Mouse (Mus musculus) megakaryocyte, adult 5-6 weeks (primary cell): ENCODE results near the gene Gatad2b. TPM values are rescaled to one million over a fixed set of nuclear protein-coding genes. Genes with fewer than 3 reads are reported as not detected.
A peak's percentile ranks its signal among the peaks of the same experiment; 100 is the strongest.

Experiments used
- ATAC-seq: 2 replicates; pipeline ENCODE4 v1.8.0; 2016; ENCODE audit warnings: mild to moderate bottlenecking, inconsistent platforms; ENCODE audit not compliant: poor library complexity, severe bottlenecking
- total RNA-seq, 2 experiments: library from RNA; stranded (forward) in 1 of 2; stranded (reverse) in 1 of 2; fragments of 153-499, 151-499 nt in 1 of 2; fragments of 221-1000, 200-1000 nt in 1 of 2; gene quantifications; 2 replicates each; pipeline versions ENCODE4 v1.2.3 to v1.2.4; 2015 to 2017

Gene Gatad2b
- total RNA-seq, 2 experiments from 2014 or later, result 25.3 to 91.6 TPM

GRCm38 (mm10) chr3:90412312-90413010 lies 119.5 kb downstream of the Gatad2b start:
- ATAC-seq, result peak; percentile 89

GRCm38 (mm10) chr3:90413011-90413396 lies 120.0 kb downstream of the Gatad2b start:
- ATAC-seq, result 0 out of 2 replicates have a peak, but pooled peaks have one; percentile 4

Other genes with a start within 250 kb of the Gatad2b start
- gene 4933434E20Rik, start 241.5 kb upstream of the Gatad2b start, total RNA-seq (2015), result 46.7 and 50.9 TPM in 2 replicates
- 39.0 and 55.0 TPM in 2 replicates for gene 4933434E20Rik, start 241.5 kb upstream of the Gatad2b start, total RNA-seq (2017)
- 134 and 144 TPM in 2 replicates for gene Ubap2l, start 240.6 kb upstream of the Gatad2b start, total RNA-seq (2015)
- 99.6 and 101 TPM in 2 replicates for gene Ubap2l, start 240.6 kb upstream of the Gatad2b start, total RNA-seq (2017)
- gene Tpm3, start 220.5 kb upstream of the Gatad2b start, total RNA-seq (2015), result 637 and 647 TPM in 2 replicates
- 1,137 and 1,174 TPM in 2 replicates for gene Tpm3, start 220.5 kb upstream of the Gatad2b start, total RNA-seq (2017)
- gene Nup210l, start 189.0 kb upstream of the Gatad2b start, total RNA-seq (2015), result 0.93 and 1.3 TPM in 2 replicates
- 0.55 and 0.89 TPM in 2 replicates for gene Nup210l, start 189.0 kb upstream of the Gatad2b start, total RNA-seq (2017)
- 2,783 and 3,111 TPM in 2 replicates for gene Rps27, start 79.5 kb upstream of the Gatad2b start, total RNA-seq (2015)
- 4,808 and 5,330 TPM in 2 replicates for gene Rps27, start 79.5 kb upstream of the Gatad2b start, total RNA-seq (2017)
- gene Rab13, start 79.5 kb upstream of the Gatad2b start, total RNA-seq (2015), result 0.47 and 0.78 TPM in 2 replicates
- gene Rab13, start 79.5 kb upstream of the Gatad2b start, total RNA-seq (2017), result 2.3 and 2.6 TPM in 2 replicates
- gene Jtb, start 61.6 kb upstream of the Gatad2b start, total RNA-seq (2015), result 81.2 and 84.5 TPM in 2 replicates
- gene Jtb, start 61.6 kb upstream of the Gatad2b start, total RNA-seq (2017), result 32.8 and 37.5 TPM in 2 replicates
- 0.67 TPM in 1 of 2 replicates, not detected in the other for gene Creb3l4, start 49.7 kb upstream of the Gatad2b start, total RNA-seq (2015)
- 0.37 TPM in 1 of 2 replicates, not detected in the other for gene Creb3l4, start 49.7 kb upstream of the Gatad2b start, total RNA-seq (2017)
- gene Slc39a1, start 45.0 kb upstream of the Gatad2b start, total RNA-seq (2015), result 20.9 and 23.7 TPM in 2 replicates
- 38.3 and 44.1 TPM in 2 replicates for gene Slc39a1, start 45.0 kb upstream of the Gatad2b start, total RNA-seq (2017)
- 48.1 and 49.5 TPM in 2 replicates for gene Crtc2, start 39.0 kb upstream of the Gatad2b start, total RNA-seq (2015)
- gene Crtc2, start 39.0 kb upstream of the Gatad2b start, total RNA-seq (2017), result 11.3 and 19.4 TPM in 2 replicates
- 30.8 and 38.1 TPM in 2 replicates for gene Dennd4b, start 28.0 kb upstream of the Gatad2b start, total RNA-seq (2015)
- 20.0 and 21.2 TPM in 2 replicates for gene Dennd4b, start 28.0 kb upstream of the Gatad2b start, total RNA-seq (2017)
- gene Slc27a3, start 96.8 kb downstream of the Gatad2b start, total RNA-seq (2015), result 0.21 and 0.33 TPM in 2 replicates
- 1.1 and 3.0 TPM in 2 replicates for gene Slc27a3, start 96.8 kb downstream of the Gatad2b start, total RNA-seq (2017)
- 13.7 and 14.7 TPM in 2 replicates for gene Ints3, start 140.4 kb downstream of the Gatad2b start, total RNA-seq (2015)
- gene Ints3, start 140.4 kb downstream of the Gatad2b start, total RNA-seq (2017), result 14.9 and 20.5 TPM in 2 replicates
- gene Npr1, start 172.7 kb downstream of the Gatad2b start, total RNA-seq (2015), result not detected in 2 replicates
- gene Npr1, start 172.7 kb downstream of the Gatad2b start, total RNA-seq (2017), result 0.08 TPM in 1 of 2 replicates, not detected in the other
- gene Ilf2, start 182.9 kb downstream of the Gatad2b start, total RNA-seq (2015), result 51.8 and 57.3 TPM in 2 replicates
- 103 and 111 TPM in 2 replicates for gene Ilf2, start 182.9 kb downstream of the Gatad2b start, total RNA-seq (2017)
- 41.6 and 47.3 TPM in 2 replicates for gene Snapin, start 197.9 kb downstream of the Gatad2b start, total RNA-seq (2015)
- gene Snapin, start 197.9 kb downstream of the Gatad2b start, total RNA-seq (2017), result 40.9 and 49.5 TPM in 2 replicates
- 97.7 and 99.3 TPM in 2 replicates for gene Chtop, start 216.3 kb downstream of the Gatad2b start, total RNA-seq (2015)
- 85.7 and 88.3 TPM in 2 replicates for gene Chtop, start 216.3 kb downstream of the Gatad2b start, total RNA-seq (2017)
- 70.5 and 89.5 TPM in 2 replicates for gene S100a1, start 221.2 kb downstream of the Gatad2b start, total RNA-seq (2015)
- gene S100a1, start 221.2 kb downstream of the Gatad2b start, total RNA-seq (2017), result 50.9 and 80.4 TPM in 2 replicates
- gene S100a13, start 221.3 kb downstream of the Gatad2b start, total RNA-seq (2015), result 121 and 128 TPM in 2 replicates
- 141 and 179 TPM in 2 replicates for gene S100a13, start 221.3 kb downstream of the Gatad2b start, total RNA-seq (2017)
- gene S100a14, start 233.7 kb downstream of the Gatad2b start, total RNA-seq (2015), result not detected in 2 replicates
- gene S100a14, start 233.7 kb downstream of the Gatad2b start, total RNA-seq (2017), result 0.16 TPM in 1 of 2 replicates, not detected in the other
- gene S100a16, start 244.1 kb downstream of the Gatad2b start, total RNA-seq (2015), result not detected in 2 replicates
- not detected in 2 replicates for gene S100a16, start 244.1 kb downstream of the Gatad2b start, total RNA-seq (2017)